Mouse (Mus musculus) embryonic facial prominence, embryonic 13.5 days (tissue): ENCODE data around the gene Ogfrl1. TPM values are rescaled to one million over a fixed set of nuclear protein-coding genes. Genes with fewer than 3 reads are reported as not detected.

ENCODE experiments used
- ATAC-seq: fragments of 200-750 bp; cut with Nextera tagmentation; 2 replicates; pipeline ENCODE4 v1.8.0; 2017; ENCODE audit warnings: low read depth; ENCODE audit not compliant: insufficient number of reproducible peaks, insufficient read depth, low FRiP score, low TSS enrichment
- H3K27ac ChIP-seq: fragments of 300-500 bp; sonication (generic); 2 replicates; pipeline ENCODE4 v1.5.1; 2015; ENCODE audit warnings: moderate library complexity, mild to moderate bottlenecking, inconsistent platforms
- H3K27me3 ChIP-seq: fragments of 300-500 bp; sonication (generic); 2 replicates; pipeline ENCODE4 v1.6.1; 2015; ENCODE audit warnings: mild to moderate bottlenecking, inconsistent platforms
- H3K36me3 ChIP-seq: fragments of 300-500 bp; sonication (generic); 2 replicates; pipeline ENCODE4 v1.6.1; 2015; ENCODE audit warnings: mild to moderate bottlenecking, inconsistent platforms
- H3K4me1 ChIP-seq: fragments of 300-500 bp; sonication (generic); 2 replicates; pipeline ENCODE4 v1.6.1; 2015; ENCODE audit warnings: inconsistent platforms
- H3K4me2 ChIP-seq: fragments of 300-500 bp; sonication (generic); 2 replicates; pipeline ENCODE4 v1.6.1; 2015; ENCODE audit warnings: moderate library complexity, mild to moderate bottlenecking, inconsistent platforms
- H3K4me3 ChIP-seq: fragments of 300-500 bp; sonication (generic); 2 replicates; pipeline ENCODE4 v1.5.1; 2015; ENCODE audit warnings: mild to moderate bottlenecking, inconsistent platforms
- H3K9ac ChIP-seq: fragments of 300-500 bp; sonication (generic); 2 replicates; pipeline ENCODE4 v1.6.1; 2015; ENCODE audit warnings: mild to moderate bottlenecking, inconsistent platforms
- H3K9me3 ChIP-seq: fragments of 300-500 bp; sonication (generic); 2 replicates; pipeline ENCODE4 v1.6.1; 2016; ENCODE audit warnings: inconsistent platforms
- WGBS: fragments of 180-500 bp; shearing (Covaris S2); methylation state at CpG from one replicate; pipeline ENCODE4 v1.1.7; 2015; ENCODE audit warnings: mixed read lengths; 5-methylcytosine and 5-hydroxymethylcytosine counted together
- polyA plus RNA-seq: library from polyadenylated mRNA; unstranded; fragments of >200 nt; fragmentation: Nextera tagmentation; extraction: Ambion mirVana; gene quantifications from 2 replicates; pipeline ENCODE4 v1.2.1, GENCODE M21; 2015

Gene Ogfrl1
- polyA plus RNA-seq, 1 experiment from 2014 or later: 11.0 TPM

DNA sequence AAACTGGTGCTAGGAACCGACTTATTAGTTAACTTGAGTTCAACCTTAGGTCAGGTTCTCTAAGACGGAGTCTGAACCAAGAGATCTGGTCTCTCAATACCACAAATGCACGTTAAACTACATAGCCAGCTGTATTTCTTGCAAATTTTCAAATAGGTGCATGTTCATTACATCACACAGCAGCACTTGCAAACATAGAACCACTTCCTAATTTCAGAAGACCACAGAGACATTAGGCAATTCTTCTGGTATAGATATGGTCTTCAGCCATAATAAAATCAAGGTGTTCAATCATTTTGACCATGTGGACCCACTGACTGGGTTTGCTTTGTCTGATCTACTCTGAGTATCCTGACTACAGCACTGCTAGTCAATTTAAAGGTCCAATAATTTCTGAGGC lies 51.9 kb downstream of the Ogfrl1 start:
- Histone ChIP-seq H3K27me3 (no peaks in the 10 kb centered on the region), H3K36me3 (no peaks in the 10 kb centered on the region), H3K4me2 (no peak overlapping the region), H3K9me3 (no peaks in the 10 kb centered on the region), H3K4me1 (no peaks in the 10 kb centered on the region), H3K27ac (no peak overlapping the region), H3K4me3 (no peak overlapping the region), H3K9ac (no peak overlapping the region)
- ATAC-seq: no peak
- WGBS: 77% methylated on average over 3 of the region's 3 CpGs

DNA sequence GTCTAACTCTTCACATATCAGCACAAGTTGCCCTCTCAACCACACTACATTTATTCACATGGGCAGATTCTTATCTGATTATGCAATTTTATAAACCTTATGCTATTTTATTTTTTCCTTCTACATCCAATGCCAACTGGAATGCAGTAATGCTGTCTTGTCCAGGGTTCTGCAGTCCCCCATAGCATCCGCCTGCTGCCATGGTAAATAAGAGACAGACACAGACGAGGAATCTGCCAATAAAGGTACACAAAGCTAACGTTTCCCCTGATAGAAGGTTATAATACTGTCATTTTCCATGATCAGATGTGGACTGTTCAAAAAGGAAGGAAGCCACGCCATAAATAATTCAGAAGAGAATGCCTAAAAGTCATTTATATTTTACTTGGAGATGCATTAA lies 54.7 kb downstream of the Ogfrl1 start:
- no peaks in the 10 kb centered on the region for H3K36me3 ChIP-seq
- no peak overlapping the region for H3K4me2 ChIP-seq
- H3K9ac ChIP-seq: no peak overlapping the region
- H3K27me3 ChIP-seq: no peaks in the 10 kb centered on the region
- 78% methylated on average over 4 of the region's 4 CpGs for WGBS
- H3K4me3 ChIP-seq: no peak overlapping the region
- no peak for ATAC-seq
- no peaks in the 10 kb centered on the region for H3K4me1 ChIP-seq
- H3K9me3 ChIP-seq: no peaks in the 10 kb centered on the region
- no peak overlapping the region for H3K27ac ChIP-seq

GRCm38 (mm10) chr1:23342224-23342623 lies 55.3 kb downstream of the Ogfrl1 start:
- H3K4me2 ChIP-seq: no peak overlapping the region
- H3K27me3 ChIP-seq: no peaks in the 10 kb centered on the region
- no peak overlapping the region for H3K9ac ChIP-seq
- H3K4me3 ChIP-seq: no peak overlapping the region
- ATAC-seq: no peak
- WGBS: 76% methylated on average over 3 of the region's 3 CpGs
- H3K4me1 ChIP-seq: no peaks in the 10 kb centered on the region
- H3K9me3 ChIP-seq: no peaks in the 10 kb centered on the region
- H3K36me3 ChIP-seq: no peaks in the 10 kb centered on the region
- no peak overlapping the region for H3K27ac ChIP-seq

GRCm38 (mm10) chr1:23335726-23336363 lies 61.7 kb downstream of the Ogfrl1 start:
- ATAC-seq: no peak
- Histone ChIP-seq H3K27ac (no peak overlapping the region), H3K27me3 (no peaks in the 10 kb centered on the region), H3K9me3 (no peaks in the 10 kb centered on the region), H3K36me3 (no peaks in the 10 kb centered on the region), H3K4me2 (no peak overlapping the region), H3K4me1 (no peaks in the 10 kb centered on the region), H3K9ac (no peak overlapping the region), H3K4me3 (no peak overlapping the region)
- WGBS: 87% methylated on average over 13 of the region's 13 CpGs

GRCm38 (mm10) chr1:23335050-23335449 lies 62.5 kb downstream of the Ogfrl1 start:
- Histone ChIP-seq H3K4me1 (no peaks in the 10 kb centered on the region), H3K36me3 (no peaks in the 10 kb centered on the region), H3K27ac (no peak overlapping the region), H3K27me3 (no peaks in the 10 kb centered on the region), H3K4me2 (no peak overlapping the region), H3K4me3 (no peak overlapping the region), H3K9me3 (no peaks in the 10 kb centered on the region), H3K9ac (no peak overlapping the region)
- 90% methylated on average over 4 of the region's 4 CpGs for WGBS
- no peak for ATAC-seq

DNA sequence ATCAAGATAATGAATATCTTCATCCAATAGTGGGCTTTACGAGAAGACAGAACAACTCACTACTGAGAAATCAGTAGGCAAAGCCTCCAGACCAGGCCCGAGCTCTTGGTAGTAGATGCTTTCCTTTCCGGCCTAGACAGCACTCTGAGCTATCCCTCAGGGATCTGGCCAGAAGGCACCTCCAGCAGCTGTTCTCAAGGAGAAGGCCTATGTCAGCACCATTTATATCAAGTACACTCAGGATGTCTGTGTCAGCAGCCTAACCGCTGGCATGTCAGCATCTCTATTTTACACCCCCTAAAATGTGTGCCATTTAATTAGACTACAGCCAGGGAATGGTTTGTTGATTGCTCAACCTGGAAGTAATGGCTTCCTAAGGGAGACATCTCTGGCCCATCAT lies 65.4 kb downstream of the Ogfrl1 start:
- WGBS: 93% methylated on average over 4 of the region's 4 CpGs
- no peaks in the 10 kb centered on the region for H3K27me3 ChIP-seq
- no peak overlapping the region for H3K4me2 ChIP-seq
- no peaks in the 10 kb centered on the region for H3K36me3 ChIP-seq
- no peaks in the 10 kb centered on the region for H3K9me3 ChIP-seq
- no peak overlapping the region for H3K9ac ChIP-seq
- no peak overlapping the region for H3K4me3 ChIP-seq
- no peak overlapping the region for H3K27ac ChIP-seq
- no peaks in the 10 kb centered on the region for H3K4me1 ChIP-seq
- ATAC-seq: no peak

DNA sequence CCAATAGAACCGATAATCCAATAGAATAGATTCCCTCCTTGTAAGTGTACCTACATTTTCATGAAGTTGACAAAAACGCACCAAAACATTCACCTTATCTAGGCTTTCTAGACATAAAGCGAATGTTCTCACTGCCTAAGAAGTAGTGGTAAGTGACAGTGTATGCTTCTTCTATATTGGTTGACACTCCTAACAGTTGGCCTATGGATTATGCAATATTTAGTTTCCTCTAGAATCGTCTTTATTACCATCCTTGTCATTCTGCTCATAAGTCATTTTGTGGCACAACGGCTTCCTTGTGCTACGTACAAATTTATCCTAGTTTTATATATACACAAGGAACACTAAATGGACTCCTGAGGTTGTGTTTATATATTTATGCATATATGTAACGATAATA lies 72.4 kb downstream of the Ogfrl1 start:
- WGBS: 88% methylated on average over 7 of the region's 7 CpGs
- no peaks in the 10 kb centered on the region for H3K36me3 ChIP-seq
- no peak overlapping the region for H3K4me3 ChIP-seq
- H3K27ac ChIP-seq: no peak overlapping the region
- H3K27me3 ChIP-seq: no peaks in the 10 kb centered on the region
- ATAC-seq: no peak
- no peaks in the 10 kb centered on the region for H3K4me1 ChIP-seq
- no peaks in the 10 kb centered on the region for H3K9me3 ChIP-seq
- H3K9ac ChIP-seq: no peak overlapping the region
- H3K4me2 ChIP-seq: no peak overlapping the region

DNA sequence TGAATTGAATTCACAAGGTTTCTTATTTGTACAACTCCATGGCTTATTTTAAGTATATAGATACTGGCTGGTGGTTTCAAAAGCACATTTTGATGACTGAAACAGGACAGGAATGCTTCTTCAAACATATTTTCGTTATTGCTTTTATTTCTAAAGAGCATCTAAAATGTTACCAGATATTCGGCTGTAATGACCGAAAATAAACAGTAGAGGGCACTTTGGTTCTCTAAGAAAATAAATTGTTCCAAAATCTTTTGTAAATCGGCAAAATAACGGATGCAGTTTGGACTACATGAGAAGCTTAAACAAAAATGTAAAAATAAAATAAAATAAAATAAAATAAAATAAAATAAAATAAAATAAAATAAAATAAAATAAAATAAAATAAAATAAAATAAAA lies 73.3 kb downstream of the Ogfrl1 start:
- 18% methylated on average over 5 of the region's 5 CpGs for WGBS
- Histone ChIP-seq H3K36me3 (no peaks in the 10 kb centered on the region), H3K4me2 (no peak overlapping the region), H3K9me3 (no peaks in the 10 kb centered on the region), H3K27me3 (no peaks in the 10 kb centered on the region), H3K9ac (no peak overlapping the region), H3K27ac (no peak overlapping the region), H3K4me3 (no peak overlapping the region), H3K4me1 (no peaks in the 10 kb centered on the region)
- ATAC-seq: no peak

GRCm38 (mm10) chr1:23323286-23323685 lies 74.3 kb downstream of the Ogfrl1 start:
- 69% methylated on average over 11 of the region's 11 CpGs for WGBS
- Histone ChIP-seq H3K36me3 (no peaks in the 10 kb centered on the region), H3K27ac (no peak overlapping the region), H3K4me2 (no peak overlapping the region), H3K4me3 (no peak overlapping the region), H3K27me3 (no peaks in the 10 kb centered on the region), H3K4me1 (no peaks in the 10 kb centered on the region), H3K9me3 (no peaks in the 10 kb centered on the region), H3K9ac (no peak overlapping the region)
- ATAC-seq: no peak

- ATAC-seq: no peak
- no peaks in the 10 kb centered on the region for H3K36me3 ChIP-seq
- H3K4me2 ChIP-seq: no peak overlapping the region
- no peaks in the 10 kb centered on the region for H3K4me1 ChIP-seq
- no peaks in the 10 kb centered on the region for H3K27me3 ChIP-seq
- no peak overlapping the region for H3K27ac ChIP-seq
- no peaks in the 10 kb centered on the region for H3K9me3 ChIP-seq
- no peak overlapping the region for H3K9ac ChIP-seq
- WGBS: 77% methylated on average over 4 of the region's 4 CpGs
- H3K4me3 ChIP-seq: no peak overlapping the region
Measured at GRCm38 (mm10) chr1:23322208-23322607, 75.4 kb downstream of the Ogfrl1 start.

DNA sequence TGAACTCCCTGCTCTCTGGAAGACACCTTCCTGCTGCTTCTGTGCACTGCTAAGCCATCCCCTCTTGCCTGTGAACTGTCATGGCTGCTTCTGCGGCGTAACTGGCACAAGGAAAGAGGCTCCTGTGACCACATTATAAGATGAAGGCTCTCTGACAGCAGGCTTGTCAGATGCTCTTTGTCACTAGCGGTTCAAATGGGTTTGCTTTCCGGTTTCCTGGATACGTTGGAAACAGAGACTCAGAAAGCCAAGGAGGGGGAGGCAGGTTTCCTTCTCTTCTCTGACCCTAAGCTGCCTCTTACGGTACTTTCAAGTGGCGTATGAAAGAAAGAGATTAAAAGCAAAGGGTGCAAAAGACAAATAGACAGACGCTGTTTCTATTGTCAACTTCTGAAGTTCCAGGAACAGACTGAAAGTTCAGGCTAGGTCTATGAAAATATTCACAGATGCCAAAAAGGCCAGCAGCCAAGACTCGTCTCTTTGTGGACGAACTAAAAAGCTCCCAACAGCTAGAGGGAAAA lies 76.2 kb downstream of the Ogfrl1 start:
- Histone ChIP-seq H3K9me3 (no peaks in the 10 kb centered on the region), H3K4me2 (no peak overlapping the region), H3K4me3 (no peak overlapping the region), H3K27me3 (no peaks in the 10 kb centered on the region), H3K4me1 (no peaks in the 10 kb centered on the region), H3K36me3 (no peaks in the 10 kb centered on the region), H3K9ac (no peak overlapping the region), H3K27ac (no peak overlapping the region)
- ATAC-seq: no peak
- WGBS: 63% methylated on average over 10 of the region's 10 CpGs

DNA sequence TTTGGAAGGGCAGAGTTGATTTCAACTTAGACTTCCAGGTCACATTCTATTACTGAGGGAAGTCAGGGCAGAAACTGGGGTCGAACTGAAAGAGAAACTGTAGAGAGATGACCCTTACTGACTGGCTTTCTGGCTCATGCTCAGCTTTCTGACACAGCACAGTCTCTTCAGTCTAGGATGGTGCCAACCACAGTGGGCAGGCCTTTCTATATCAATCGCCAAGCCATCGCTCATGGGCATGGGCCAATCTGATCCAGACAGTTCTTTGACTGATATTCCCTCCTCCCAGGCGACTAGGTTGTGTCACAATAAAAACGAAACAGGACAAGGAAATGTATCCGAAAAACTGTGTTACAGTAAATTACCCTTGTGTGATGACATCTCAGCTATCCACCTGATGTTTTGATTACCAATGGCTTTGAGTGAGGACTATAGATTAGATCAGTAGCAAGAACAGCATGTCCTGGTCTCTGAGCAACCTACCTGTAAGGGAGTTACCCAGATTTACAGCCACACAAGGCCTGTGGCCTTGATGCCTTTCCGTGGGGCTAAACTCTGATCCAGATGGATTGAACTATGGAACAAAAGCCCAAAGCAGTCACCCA lies 76.9 kb downstream of the Ogfrl1 start:
- ATAC-seq: no peak
- Histone ChIP-seq H3K4me3 (no peak overlapping the region), H3K4me1 (no peaks in the 10 kb centered on the region), H3K4me2 (no peak overlapping the region), H3K9me3 (no peaks in the 10 kb centered on the region), H3K27ac (no peak overlapping the region), H3K36me3 (no peaks in the 10 kb centered on the region), H3K27me3 (no peaks in the 10 kb centered on the region), H3K9ac (no peak overlapping the region)
- 87% methylated on average over 7 of the region's 7 CpGs for WGBS
